Mouse (Mus musculus) ZHBTc4 (cell line): ENCODE results near the gene Calhm2.

Experiments used
- DNase-seq: peaks from one replicate; pipeline ENCODE4 v3.0.0-alpha.2; 2011; ENCODE audit warnings: low read depth, low spot score

Calhm2 gene

GRCm38 (mm10) chr19:47151332-47152061 lies 13.4 kb upstream of the Calhm2 start:
- DNase-seq = peak; percentile 60

GRCm38 (mm10) chr19:47149854-47150253 lies 11.8 kb upstream of the Calhm2 start:
- peak; percentile 75 for DNase-seq

GRCm38 (mm10) chr19:47148267-47148847 lies 10.3 kb upstream of the Calhm2 start:
- DNase-seq = no peak

- DNase-seq = no peak
Measured at GRCm38 (mm10) chr19:47144154-47144553, 6.1 kb upstream of the Calhm2 start, which contains the start of gene Calhm1. TSS of gene Calhm1 (minus strand) at chr19:47144254.

GRCm38 (mm10) chr19:47142438-47142837 lies 4.3 kb upstream of the Calhm2 start:
- DNase-seq = no peak

DNA sequence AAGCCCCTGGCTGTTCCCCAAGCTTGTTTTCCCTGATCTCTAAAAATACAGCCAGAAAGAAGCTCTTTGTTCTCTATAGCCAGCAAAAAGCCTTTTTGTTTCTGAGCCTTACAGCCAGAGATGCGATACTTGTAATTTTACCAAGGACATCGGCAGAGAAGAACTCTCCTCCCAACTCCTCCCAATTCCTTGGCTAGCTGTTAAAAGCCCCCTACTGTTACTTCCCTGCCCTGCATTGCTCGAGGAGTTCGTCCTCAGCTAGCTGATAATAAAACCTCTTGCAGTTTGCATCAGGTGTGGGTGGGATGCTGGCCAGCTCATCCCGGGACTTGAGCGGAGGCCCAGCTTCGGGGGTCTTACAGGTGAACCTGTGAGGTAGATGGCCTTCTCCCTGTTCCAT lies 1.5 kb upstream of the Calhm2 start:
- DNase-seq = peak; percentile 55

DNA sequence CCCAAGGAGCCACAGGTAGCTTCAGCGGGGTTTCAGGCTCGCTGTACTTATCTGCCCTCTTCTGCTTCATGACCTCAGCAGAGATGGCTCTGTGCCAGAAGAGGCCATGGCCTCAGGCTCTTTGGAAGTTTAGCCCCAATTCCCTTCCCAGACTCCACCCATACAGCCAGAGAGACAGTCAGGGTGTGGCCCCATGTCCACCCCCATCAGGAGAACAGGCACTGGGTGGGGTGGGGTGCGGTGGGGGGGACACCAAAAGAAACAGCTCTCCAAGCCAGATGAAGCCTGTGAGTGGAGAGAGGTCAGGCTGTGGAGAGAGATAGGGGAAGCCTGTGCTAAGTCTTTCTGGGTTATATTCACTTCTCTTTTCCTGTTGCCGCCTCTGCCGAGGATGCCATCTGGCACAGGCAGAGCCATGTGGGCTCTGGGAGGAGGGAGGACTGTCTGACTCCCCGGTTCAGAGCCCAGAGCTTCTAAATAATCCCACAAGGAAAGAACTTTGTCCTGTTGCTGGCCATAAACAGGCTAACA lies 978 bp downstream of the Calhm2 start:
- peak; percentile 94 for DNase-seq

- no peak for DNase-seq
Measured at GRCm38 (mm10) chr19:47136170-47136569, 1.9 kb downstream of the Calhm2 start.

DNA sequence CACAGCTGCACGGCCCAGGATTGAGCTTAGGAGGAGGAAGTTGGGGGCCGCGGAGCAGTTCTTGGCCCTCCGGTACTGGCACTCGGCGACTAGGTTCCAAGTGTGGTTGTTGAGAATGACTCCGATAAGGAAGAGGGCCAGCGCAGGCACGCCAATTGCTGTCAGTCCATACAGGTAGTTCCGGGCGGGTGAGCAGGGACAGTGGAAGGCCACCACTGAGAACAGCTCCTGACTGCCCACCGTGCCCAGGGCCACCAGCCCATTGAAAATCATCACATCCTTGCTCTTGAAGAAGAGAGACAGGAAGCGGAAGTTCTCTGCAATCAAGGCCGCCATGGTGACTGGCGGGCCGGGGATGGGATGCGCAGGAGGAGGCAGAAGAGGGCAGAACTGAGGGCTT lies 2.5 kb downstream of the Calhm2 start:
- peak; percentile 53 for DNase-seq

- no peak for DNase-seq
Measured at GRCm38 (mm10) chr19:47133161-47133560, 4.9 kb downstream of the Calhm2 start.

DNA sequence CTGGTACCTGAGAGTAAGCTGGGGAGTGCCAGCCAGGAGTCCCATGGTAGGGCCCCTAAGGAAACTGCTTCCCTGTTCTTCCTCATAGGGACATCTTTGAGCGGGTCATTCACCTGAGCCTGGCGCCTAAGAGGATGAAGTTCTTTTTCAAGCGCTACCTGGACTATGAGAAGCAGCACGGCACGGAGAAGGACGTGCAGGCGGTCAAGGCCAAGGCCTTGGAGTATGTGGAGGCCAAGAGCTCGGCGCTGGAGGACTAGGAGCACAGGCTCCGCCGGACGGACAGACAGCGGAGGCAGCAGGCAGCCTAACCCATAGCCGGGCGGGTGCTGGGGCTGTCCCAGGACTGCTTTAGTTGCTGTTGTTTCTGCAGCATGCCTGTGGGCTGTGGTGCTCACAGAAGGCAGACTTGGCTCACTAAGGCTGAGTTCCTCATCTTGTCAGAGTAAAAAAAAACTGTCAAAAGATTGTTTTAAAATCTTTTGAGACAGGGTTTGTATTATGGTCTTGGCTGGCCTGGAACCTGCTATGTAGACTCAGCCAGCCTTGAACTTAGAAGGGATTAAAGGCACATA lies 7.5 kb downstream of the Calhm2 start:
- DNase-seq = peak; percentile 37

- no peak for DNase-seq
Measured at GRCm38 (mm10) chr19:47128835-47129234, 9.3 kb downstream of the Calhm2 start.

GRCm38 (mm10) chr19:47128164-47128563 lies 9.9 kb downstream of the Calhm2 start:
- DNase-seq = no peak

GRCm38 (mm10) chr19:47122802-47123201 lies 15.3 kb downstream of the Calhm2 start:
- peak; percentile 77 for DNase-seq

DNA sequence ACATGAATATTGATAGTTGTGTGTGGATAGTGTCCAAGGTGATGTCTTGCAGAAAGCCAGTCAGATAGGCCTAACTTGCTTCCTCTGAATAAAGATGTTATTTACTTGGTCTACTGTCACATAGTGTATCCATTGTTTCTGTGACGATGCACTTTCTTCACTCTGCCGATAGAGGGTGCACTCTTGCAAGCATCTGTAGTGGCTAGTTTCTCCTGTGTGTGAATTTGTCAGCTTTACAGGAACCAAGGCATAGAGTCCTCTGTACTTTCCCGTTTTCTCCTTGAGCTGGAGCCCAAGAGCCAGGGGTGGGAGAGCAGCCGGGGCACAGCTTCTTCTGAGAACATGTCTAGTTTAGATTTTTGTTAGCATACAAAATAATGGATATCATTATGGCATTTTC lies 17.0 kb downstream of the Calhm2 start:
- DNase-seq = peak; percentile 68

GRCm38 (mm10) chr19:47118634-47119033 lies 19.5 kb downstream of the Calhm2 start:
- DNase-seq = no peak

- no peak for DNase-seq
Measured at GRCm38 (mm10) chr19:47104641-47105271, 33.3 kb downstream of the Calhm2 start.

GRCm38 (mm10) chr19:47101080-47101479 lies 37.0 kb downstream of the Calhm2 start:
- no peak for DNase-seq

DNA sequence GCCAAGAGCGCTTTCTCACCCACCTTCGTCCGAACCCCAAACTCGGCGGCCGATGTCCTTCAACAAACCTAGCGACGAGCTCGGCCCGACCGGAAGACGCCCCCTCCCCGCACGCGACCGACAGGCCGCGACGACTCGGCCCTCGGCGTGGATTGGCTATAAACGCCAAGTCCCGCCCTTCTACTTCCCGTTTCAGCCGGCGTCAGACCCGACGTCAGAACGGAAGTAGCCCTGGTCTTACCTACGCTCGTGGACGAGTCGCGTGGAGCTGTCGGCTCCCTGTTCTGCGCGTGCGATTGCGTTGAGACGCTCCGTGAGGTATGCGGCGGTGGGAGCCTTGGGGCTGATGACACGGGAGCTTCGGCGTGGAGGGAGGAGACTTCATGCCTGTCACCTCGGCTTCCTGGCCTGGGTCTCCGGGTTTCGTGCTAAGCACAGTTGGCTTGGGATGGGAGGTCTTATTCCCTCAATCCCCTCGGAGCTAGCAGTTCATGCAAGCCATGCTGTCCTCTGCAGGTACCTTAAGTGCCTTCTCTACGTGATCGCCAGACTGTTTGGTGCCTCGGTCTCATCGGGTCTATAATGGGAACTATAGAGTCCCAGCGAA lies 47.4 kb downstream of the Calhm2 start, which contains the start of the genes Usmg5 and Pdcd11:
Usmg5 (minus strand) TSS at position 98 of the 607 bp plus-strand sequence.
Pdcd11 (plus strand) TSS at position 219 of the 607 bp plus-strand sequence.
- peak; percentile 98 for DNase-seq

DNA sequence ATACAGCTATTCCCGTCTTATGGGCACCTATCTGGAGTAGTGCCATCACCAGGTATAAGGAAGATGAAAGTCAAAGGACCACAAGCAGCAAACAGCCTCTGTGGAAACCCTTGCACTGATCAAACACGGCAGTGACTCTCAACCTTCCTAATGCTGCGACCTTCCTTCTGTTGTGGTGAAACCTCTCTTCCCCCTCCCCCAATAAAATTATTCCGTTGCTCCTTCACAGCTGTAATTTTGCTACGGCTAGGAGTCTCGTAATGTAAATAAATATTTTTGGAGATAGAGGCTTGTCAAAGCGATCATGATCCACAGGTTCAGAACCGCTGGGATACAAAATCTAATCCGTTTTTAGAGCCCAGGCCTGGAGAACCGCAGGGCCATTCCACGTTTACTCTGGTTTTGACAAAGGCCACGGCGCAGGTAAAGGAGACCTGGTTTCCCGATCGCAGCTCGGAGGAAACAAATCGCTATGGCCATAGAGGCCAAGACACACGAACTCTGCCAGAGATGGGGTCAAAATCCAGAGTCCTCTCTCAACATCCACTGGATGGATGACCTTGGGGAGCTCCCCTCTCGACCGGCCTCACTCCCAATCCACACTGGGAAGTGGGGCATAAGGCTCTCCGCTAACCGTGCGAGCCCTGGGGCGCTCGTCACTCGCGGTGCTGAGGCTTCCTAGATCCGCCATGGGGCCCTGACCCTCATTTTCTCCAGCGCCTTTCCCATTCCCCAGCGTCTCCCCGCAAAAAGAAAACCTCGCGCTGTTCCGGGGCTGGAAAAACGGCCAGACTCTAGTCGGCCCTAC lies 48.2 kb downstream of the Calhm2 start:
- DNase-seq = no peak

- no peak for DNase-seq
Measured at GRCm38 (mm10) chr19:47088226-47088625, 49.9 kb downstream of the Calhm2 start.
